Mouse (Mus musculus): ENCODE data around the gene Tie1.

- TF ChIP-seq CTCF (IDR thresholded peaks at IDR 0.05; ENCODE audit: extremely low read depth, insufficient read depth, insufficient read length, insufficient replicate concordance) = no peak
- TF ChIP-seq POLR2A (IDR thresholded peaks at IDR 0.05; ENCODE audit: low read depth, low read length) = no peak
Measured at GRCm38 (mm10) chr4:118517497-118518146, 27.8 kb upstream of the Tie1 start.
